9 mouse cellular contexts compared by ENCODE assay signal in the genomic region with DNA sequence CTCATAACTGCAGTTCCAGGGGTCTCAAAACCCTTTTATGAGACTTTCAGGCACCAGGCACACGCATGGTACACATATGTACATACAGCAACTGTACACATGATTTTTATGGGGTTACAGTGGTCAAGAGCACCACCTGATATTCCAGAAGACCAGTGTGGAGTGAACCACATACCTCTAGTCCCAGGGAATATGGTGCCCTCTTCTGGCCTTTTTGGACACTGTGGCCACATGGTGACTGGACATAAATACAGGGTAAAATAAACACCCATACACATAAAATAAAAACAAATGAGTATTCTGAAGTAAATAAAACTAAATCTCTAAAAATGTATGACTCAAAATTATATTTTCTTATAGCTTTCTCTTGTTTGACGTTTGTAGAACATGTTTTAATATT. TPM values are rescaled to one million over a fixed set of nuclear protein-coding genes. Genes with fewer than 3 reads are reported as not detected.
DNase-seq lines count a peak whose midpoint lies in the region; ATAC-seq and TF ChIP-seq lines count a peak whose summit lies in the region.
"Had no signal": no experiment of that assay in that cellular context is flagged by ENCODE, and none has a peak within 500 bp of the region (broad histone marks: within the 10 kb centered on the region; RNA-seq: fewer than 3 reads in every experiment).

No protein-coding gene starts in this region.

- H3K27me3 ChIP-seq in intestine, postnatal 0 days (replicated peaks; ENCODE audit: control insufficient read depth, insufficient read depth, low read length) = no peaks in the 10 kb centered on the region
- no peaks in the 10 kb centered on the region for H3K27me3 ChIP-seq in intestine, embryonic 15.5 days (replicated peaks)
- no peaks in the 10 kb centered on the region for H3K27me3 ChIP-seq in lung, embryonic 14.5 days (ENCODE audit: insufficient read depth, low read length)
- H3K27me3 ChIP-seq: embryonic facial prominence, embryonic 12.5 days; neural tube, embryonic 13.5 days had no signal

- no peak overlapping the region for H3K27ac ChIP-seq in intestine, postnatal 0 days (ENCODE audit: low read depth, low read length)
- no peak overlapping the region for H3K27ac ChIP-seq in intestine, embryonic 15.5 days
- no peak overlapping the region for H3K27ac ChIP-seq in lung, embryonic 14.5 days (ENCODE audit: low read depth)
- H3K27ac ChIP-seq: embryonic facial prominence, embryonic 12.5 days; neural tube, embryonic 13.5 days had no signal

- H3K9me3 ChIP-seq in intestine, postnatal 0 days (ENCODE audit: control insufficient read depth) = no peaks in the 10 kb centered on the region
- H3K9me3 ChIP-seq in intestine, embryonic 15.5 days = no peaks in the 10 kb centered on the region
- no peaks in the 10 kb centered on the region for H3K9me3 ChIP-seq in lung, embryonic 14.5 days (ENCODE audit: low read depth, low read length)
- H3K9me3 ChIP-seq: embryonic facial prominence, embryonic 12.5 days; neural tube, embryonic 13.5 days had no signal

- WGBS in intestine, postnatal 0 days = 68% methylated on average over 2 of the region's 2 CpGs
- WGBS in intestine, embryonic 15.5 days = 71% methylated on average over 2 of the region's 2 CpGs
- 62% methylated on average over 2 of the region's 2 CpGs for WGBS in lung, embryonic 14.5 days

- TF ChIP-seq CTCF in intestine, postnatal 0 days (IDR thresholded peaks at IDR 0.05; ENCODE audit: low read depth) = peak; percentile 64
- TF ChIP-seq CTCF in lung, embryonic 14.5 days (IDR thresholded peaks at IDR 0.05; ENCODE audit: low read depth) = peak; percentile 55

- H3K36me3 ChIP-seq in intestine, postnatal 0 days (ENCODE audit: control insufficient read depth, insufficient read depth) = no peaks in the 10 kb centered on the region
- no peaks in the 10 kb centered on the region for H3K36me3 ChIP-seq in intestine, embryonic 15.5 days
- no peaks in the 10 kb centered on the region for H3K36me3 ChIP-seq in lung, embryonic 14.5 days (ENCODE audit: insufficient read depth)
- H3K36me3 ChIP-seq: embryonic facial prominence, embryonic 12.5 days; neural tube, embryonic 13.5 days had no signal

- H3K4me1 ChIP-seq in intestine, postnatal 0 days (replicated peaks; ENCODE audit: control insufficient read depth, insufficient read depth, low read length) = no peaks in the 10 kb centered on the region
- H3K4me1 ChIP-seq in intestine, embryonic 15.5 days (replicated peaks) = 0 out of 2 replicates have a peak, but pooled peaks cover 3% of the 10 kb centered on the region
- H3K4me1 ChIP-seq in lung, embryonic 14.5 days (ENCODE audit: insufficient read depth) = peaks cover 7% of the 10 kb centered on the region; the same call in 1 of the 2 replicates
- H3K4me1 ChIP-seq: embryonic facial prominence, embryonic 12.5 days; neural tube, embryonic 13.5 days had no signal

- no peak overlapping the region for H3K9ac ChIP-seq in intestine, postnatal 0 days (ENCODE audit: low read depth, low read length)
- no peak overlapping the region for H3K9ac ChIP-seq in intestine, embryonic 15.5 days
- no peak overlapping the region for H3K9ac ChIP-seq in lung, embryonic 14.5 days
- H3K9ac ChIP-seq: embryonic facial prominence, embryonic 12.5 days; neural tube, embryonic 13.5 days had no signal

- DNase-seq in A20 (ENCODE audit: low read depth, low spot score) = peak; percentile 34
- peak; percentile 29 for DNase-seq in MN1 (ENCODE audit: low spot score)
- peak; percentile 64 for DNase-seq in lung, embryonic 14.5 days
- DNase-seq in urinary bladder, postnatal 25 days (ENCODE audit: low spot score) = no peak

- no peak for ATAC-seq in intestine, postnatal 0 days
- no peak for ATAC-seq in intestine, embryonic 15.5 days
- ATAC-seq in lung, embryonic 14.5 days (ENCODE audit: insufficient read depth) = no peak
- ATAC-seq in megakaryocyte progenitor cell, adult 5-6 weeks (replicated peaks; ENCODE audit: poor library complexity) = no peak

- H3K4me3 ChIP-seq in intestine, postnatal 0 days (ENCODE audit: low read depth, low read length) = no peak overlapping the region
- H3K4me3 ChIP-seq in intestine, embryonic 15.5 days (replicated peaks) = no peak overlapping the region
- H3K4me3 ChIP-seq in lung, embryonic 14.5 days (ENCODE audit: low read depth, low read length) = no peak overlapping the region
- H3K4me3 ChIP-seq: embryonic facial prominence, embryonic 12.5 days; neural tube, embryonic 13.5 days had no signal

- H3K4me2 ChIP-seq in intestine, postnatal 0 days (replicated peaks; ENCODE audit: low read depth) = no peak overlapping the region
- H3K4me2 ChIP-seq in intestine, embryonic 15.5 days (replicated peaks) = no peak overlapping the region
- H3K4me2 ChIP-seq in lung, embryonic 14.5 days = no peak overlapping the region
- H3K4me2 ChIP-seq: embryonic facial prominence, embryonic 12.5 days; neural tube, embryonic 13.5 days had no signal

RNA-seq across cellular contexts. Expression of a gene that starts 18.7 kb away (rescaled TPM):
- 0.05 and 0.09 TPM in 2 replicates for polyA plus RNA-seq in intestine, postnatal 0 days (2015; fragmentation: Nextera tagmentation; extraction: Ambion mirVana)
- polyA plus RNA-seq in intestine, embryonic 15.5 days (2015; fragmentation: Nextera tagmentation; extraction: Ambion mirVana) = 0.09 and 0.20 TPM in 2 replicates
- 0.20 TPM in 1 of 2 replicates, not detected in the other for polyA plus RNA-seq in lung, embryonic 14.5 days (2014; fragmentation: Nextera tagmentation; extraction: Ambion mirVana)
- 0.25 TPM in 1 of 2 replicates, not detected in the other for total RNA-seq in megakaryocyte progenitor cell, adult 5-6 weeks (2015)
- total RNA-seq in megakaryocyte progenitor cell, adult 5-6 weeks (2017) = 0.14 and 0.67 TPM in 2 replicates
- polyA plus RNA-seq: neural tube, embryonic 13.5 days had no signal
